Mouse (Mus musculus): ENCODE data around the gene Baz2b.

The Baz2b gene

GRCm38 (mm10) chr2:59853543-59853942 is 356.1 kb downstream of the Baz2b start:
- WGBS: 86% methylated on average over 10 of the region's 10 CpGs

- 72% methylated on average over 11 of the region's 11 CpGs for WGBS
Measured at GRCm38 (mm10) chr2:59852916-59853315, 356.7 kb downstream of the Baz2b start.

- WGBS: 85% methylated on average over 5 of the region's 5 CpGs
Measured at GRCm38 (mm10) chr2:59851885-59852284, 357.8 kb downstream of the Baz2b start.

All from cerebral cortex, adult 2 months (tissue).